Mouse (Mus musculus) right cerebral cortex, postnatal 4 days (tissue): Measurements from ENCODE around the gene Tctex1d1.
A peak's percentile ranks its signal among the peaks of the same experiment; 100 is the strongest.

ENCODE experiments used
- DNase-seq: peaks from one replicate; pipeline ENCODE4 v3.0.0-alpha.2; 2022

Tctex1d1 gene

DNA sequence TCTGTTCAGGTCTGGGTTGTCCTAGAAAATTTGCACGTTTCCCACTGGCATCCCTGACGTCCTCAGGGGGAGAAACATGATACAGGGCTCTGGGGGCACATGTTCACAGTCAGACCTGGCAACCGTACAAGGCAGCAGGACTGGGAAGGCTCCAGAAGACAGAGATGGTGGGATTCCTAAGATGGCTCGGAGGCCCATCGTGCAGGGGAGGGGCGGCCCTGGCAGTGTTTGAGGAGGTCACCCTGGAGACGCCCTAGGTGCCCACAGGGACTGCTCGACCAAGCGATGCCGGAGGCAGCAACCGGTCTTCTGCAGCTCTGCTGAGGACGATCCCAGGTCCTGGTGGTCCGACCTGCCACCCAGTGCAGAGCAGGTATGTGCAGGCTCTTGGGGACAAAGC, at the start of gene Tctex1d1:
Gene Tctex1d1 (plus strand): TSS at position 167 of the 400 bp plus-strand sequence.
- peak; percentile 39 for DNase-seq

DNA sequence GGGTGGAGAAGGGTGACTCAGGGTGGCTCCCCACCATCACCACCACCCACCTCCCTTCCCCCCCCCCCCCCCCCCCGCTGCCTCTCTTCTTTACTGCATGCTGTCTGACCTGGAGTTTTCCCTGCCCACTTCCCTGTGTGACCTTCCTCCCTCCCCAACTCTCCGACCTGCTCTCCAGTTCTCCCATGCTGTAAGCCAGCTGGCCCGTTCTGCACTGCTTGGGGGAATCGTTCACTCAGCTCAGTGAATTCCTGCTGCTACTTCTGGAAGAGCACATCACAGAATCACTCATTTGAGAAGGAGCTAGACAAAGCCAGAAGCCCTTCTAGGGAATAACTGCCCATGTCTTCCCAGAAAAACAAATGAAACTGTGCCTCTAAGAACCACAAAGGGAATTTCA, 48.9 kb upstream of the Tctex1d1 start:
- no peak for DNase-seq

DNA sequence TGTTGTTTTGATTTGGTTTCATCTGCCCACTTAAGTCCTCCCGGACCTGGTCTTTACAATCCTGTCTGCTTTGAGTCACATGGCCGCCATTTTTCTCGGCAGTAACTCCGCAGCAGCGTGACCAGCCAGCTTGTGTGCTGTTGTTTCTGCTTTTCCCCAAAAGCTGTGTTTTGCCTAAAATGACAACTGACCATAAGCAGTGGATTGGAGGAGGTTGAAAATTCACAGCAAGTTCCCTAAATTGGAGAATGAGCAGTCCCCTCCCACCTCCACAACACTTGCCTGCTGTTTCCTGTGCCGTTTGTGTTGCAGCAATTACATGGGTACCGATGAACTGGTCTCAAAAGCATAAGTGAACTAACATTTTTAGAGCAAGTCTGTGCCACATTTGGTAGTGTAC, 47.7 kb upstream of the Tctex1d1 start:
- no peak for DNase-seq

DNA sequence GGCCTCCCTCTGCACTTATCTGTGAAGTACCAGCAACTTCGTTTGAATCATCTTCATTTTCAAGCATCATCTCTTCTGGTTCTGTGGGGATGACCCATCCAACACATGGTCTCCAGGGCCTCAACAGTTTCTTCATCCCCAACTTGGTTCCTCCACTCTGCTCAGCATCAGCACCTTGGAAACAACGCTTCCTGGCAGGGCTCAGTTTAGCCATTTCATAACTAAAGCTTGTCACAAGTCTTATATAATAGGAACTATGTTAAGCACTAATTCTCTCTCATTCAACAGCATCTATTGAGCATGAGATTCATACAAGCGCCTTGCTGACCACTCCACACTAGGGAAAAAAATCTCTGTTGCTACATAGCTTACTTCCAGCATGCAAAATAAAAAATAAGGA, 38.1 kb upstream of the Tctex1d1 start:
- DNase-seq: no peak

DNA sequence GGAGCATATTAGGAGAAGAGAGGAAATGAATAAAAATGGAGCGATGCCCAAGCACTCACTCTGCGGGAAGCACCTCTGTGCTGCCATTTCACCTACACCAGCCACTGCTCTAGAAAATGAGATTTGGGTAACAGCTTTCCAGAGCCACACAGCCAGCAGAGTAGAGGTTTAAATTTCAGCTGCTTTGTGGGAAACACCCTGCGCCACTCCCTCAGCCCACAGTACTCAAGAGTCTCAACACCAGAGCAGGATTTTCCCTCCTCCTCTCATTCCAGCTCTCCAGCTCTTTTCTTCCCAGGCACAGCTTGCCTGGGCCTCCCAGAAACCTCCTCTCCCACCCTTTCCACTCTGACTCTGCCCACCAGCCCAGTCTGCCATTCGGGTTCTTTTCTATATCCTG, 37.7 kb upstream of the Tctex1d1 start:
- DNase-seq: no peak

DNA sequence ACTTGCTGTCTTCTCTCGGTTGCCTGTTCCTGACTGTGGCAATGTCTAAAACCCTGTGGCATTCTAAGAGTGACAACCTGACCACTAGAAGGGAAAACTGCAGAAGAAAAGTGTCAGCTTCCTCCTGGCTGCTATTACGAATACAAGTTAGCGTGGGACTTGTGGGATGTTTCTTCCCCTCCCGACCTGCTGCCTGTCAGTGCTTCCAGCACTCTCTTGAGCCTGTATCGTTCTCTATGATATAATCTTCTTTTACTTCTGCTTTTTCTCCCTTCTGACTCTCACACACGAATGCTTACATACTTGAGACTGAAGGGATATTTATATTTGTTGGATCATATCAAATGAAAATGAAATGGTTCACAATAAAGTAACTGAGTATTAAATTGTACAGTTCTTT, 34.1 kb upstream of the Tctex1d1 start:
- DNase-seq: no peak

DNA sequence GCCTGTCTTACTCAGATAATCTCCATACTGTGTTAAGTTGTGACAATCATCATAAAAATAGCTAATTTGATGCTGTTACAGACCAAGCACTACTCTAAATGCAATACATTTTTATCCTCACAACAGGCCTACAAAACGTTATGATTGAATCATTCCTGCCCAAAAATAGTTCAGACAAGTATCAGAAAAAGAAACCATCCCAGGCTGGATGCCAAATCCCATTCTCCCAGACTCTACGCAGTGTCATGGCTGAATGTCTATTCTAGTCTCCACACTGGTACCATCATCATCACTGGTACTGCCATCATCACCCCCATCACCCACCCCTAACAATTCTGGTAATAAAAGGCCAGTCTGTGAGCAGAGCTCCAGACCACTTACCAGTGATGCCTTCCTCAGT, 25.9 kb upstream of the Tctex1d1 start:
- DNase-seq: peak; percentile 19

DNA sequence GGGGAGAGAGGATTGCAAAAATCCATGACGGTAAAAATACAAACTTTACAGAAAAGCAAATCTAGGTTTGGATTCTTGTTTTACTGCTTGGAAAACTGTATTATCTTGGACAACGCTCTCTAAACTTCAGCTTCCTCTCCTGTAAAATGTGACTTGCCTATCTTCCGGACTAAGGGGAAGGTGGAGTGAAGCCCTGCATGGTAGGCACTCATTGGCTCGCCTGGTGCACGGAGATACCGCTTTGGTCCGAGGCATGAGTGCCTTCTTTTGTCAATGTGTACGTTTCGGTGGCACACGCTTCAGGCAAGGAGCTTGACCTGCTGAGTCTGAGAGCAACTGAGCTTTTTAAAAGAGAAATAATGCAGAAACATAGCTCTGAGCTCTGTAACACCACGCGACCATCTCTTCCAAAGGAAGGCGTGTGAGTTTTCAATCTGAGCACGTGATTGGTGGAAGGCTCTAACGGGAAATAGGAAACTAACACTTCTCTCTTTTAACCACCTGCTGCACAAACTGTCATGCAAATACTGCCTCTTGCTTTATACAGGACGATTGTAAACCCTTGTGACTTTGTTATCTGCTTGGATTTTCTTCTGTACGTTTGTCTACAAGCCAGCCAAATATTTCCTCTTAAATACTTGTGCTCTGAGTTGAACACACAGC, 23.0 kb upstream of the Tctex1d1 start:
- no peak for DNase-seq

DNA sequence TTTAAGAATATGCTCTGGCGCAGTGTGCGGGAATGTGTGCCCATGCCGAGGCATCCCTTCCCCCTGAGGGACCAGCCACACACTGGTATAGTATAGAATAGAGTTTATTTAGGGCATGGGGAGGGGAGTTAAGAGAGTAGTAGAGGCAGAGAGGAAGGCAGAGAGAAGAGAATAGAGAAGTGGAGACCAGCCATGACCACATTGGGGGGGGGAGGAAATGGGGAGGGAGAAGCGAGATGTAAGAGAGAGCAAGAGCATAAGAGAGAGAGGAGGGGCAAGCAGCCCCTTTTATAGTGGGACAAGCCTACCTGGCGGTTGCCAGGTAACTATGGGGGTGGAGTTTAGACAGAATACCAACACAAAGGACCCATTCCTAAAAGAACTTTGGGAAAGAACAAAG, 19.0 kb upstream of the Tctex1d1 start:
- no peak for DNase-seq

DNA sequence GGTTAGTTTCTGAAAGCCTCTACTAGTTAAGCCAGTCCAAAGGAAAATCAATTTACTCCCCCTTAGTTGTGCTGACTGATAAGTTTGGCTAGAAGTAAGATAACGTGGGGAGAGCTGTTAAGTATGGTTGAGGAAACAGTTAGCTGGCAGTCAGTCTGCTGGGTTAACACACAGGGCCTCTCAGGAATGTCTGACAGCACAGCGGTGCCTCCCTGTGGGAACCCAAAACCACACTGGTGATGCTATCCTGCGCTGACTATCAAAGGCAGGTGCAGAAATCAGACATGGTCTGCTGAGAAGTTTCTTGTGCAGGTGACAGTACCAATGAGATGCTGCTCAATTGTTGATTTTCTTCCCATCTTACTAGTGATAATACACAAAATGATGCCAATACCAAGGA, 14.2 kb upstream of the Tctex1d1 start:
- no peak for DNase-seq

DNA sequence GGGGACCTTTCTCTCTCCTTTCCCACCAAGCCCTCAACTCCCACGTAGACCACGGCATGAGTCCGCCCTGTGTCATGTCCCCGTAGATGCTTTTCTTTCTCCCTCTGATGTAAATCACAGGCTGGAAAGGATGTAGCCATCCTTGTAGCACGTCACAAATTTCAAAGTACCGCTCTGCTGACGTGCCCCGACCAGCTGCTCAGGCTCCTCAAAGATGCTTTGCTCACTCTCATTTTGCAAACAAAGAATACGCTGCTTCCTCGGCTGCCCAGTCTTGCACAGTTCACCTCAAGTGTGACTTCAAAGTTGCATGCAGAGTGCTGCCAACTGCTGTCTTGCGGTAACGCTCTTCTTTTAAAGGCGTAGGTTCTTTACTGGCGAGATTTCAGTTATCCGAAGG, 10.6 kb upstream of the Tctex1d1 start:
- DNase-seq: no peak

DNA sequence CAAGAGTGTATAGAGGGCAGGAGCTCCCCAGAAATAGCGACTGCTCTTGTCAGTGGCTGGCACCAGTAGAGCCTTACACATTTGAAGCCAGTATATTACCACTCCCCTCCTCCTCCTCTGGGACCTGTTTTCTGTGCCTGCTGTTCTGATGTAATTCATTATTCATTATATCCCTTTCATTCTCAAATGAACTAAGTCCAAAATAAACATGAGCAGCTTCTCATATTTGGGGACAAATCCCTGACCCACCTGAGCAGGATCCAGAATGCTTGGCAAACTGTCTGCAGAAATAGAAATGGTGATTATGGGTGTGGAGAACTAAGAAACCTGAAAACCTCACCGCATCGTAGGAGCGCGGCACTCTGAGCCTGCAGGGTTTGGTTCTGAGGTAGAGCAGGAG, 8.8 kb upstream of the Tctex1d1 start:
- no peak for DNase-seq

DNA sequence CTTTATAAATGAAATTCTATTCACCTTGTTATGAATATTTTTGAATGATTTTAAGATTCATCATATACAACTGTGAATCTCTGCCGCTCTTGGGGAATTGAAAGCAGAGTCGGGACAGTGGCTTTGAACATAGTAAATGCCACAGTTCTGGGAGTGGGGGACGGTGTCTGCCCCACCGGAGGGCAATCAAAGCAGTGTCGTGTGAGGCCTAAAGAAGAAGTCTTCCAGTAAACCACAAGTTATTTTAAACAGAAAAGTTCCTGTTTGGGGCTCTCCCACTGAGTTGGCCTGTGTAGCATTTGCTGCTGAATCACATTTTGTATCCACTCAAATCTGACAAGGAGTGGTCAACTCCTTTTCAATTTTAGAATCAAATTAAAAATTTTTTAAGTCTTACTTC, 7.2 kb upstream of the Tctex1d1 start:
- DNase-seq: no peak

DNA sequence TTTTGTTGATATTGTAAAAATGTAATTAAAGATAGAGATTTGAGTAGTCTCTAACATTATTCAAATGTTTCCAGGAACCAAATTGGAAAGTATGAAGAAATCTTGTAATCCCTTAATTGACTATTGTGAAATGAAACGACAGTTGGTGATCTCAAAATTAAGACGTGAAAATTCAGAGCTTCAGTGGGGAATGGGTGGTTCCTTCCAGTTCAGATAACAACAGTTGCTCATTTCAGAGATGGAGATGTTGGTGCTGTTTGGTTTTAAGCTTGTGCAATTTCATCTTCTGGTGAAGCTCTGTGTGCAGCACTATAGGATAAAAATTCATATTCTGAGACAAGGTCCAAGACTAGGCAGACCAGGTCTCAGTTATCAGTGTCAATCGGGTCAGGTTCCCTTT, 6.3 kb upstream of the Tctex1d1 start:
- DNase-seq: no peak

DNA sequence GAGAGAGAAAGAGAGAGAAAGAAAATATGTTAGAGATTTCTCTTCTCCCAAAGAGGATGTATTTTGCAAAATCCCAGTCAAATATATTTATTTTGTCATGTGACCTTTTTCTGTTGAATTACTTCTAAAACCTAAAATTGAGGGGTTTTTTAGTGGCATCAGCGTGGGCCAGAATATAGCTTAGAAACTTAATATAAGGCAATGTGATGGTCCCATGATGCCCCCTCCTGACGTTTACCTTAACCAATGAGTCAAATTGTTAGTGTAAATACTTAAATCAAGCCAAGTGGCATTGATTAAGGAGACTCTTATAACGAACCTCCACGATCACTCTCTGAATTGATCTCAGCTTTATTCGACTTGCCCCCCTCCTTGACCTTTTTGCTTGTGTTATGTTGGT, 4.2 kb upstream of the Tctex1d1 start:
- DNase-seq: no peak

DNA sequence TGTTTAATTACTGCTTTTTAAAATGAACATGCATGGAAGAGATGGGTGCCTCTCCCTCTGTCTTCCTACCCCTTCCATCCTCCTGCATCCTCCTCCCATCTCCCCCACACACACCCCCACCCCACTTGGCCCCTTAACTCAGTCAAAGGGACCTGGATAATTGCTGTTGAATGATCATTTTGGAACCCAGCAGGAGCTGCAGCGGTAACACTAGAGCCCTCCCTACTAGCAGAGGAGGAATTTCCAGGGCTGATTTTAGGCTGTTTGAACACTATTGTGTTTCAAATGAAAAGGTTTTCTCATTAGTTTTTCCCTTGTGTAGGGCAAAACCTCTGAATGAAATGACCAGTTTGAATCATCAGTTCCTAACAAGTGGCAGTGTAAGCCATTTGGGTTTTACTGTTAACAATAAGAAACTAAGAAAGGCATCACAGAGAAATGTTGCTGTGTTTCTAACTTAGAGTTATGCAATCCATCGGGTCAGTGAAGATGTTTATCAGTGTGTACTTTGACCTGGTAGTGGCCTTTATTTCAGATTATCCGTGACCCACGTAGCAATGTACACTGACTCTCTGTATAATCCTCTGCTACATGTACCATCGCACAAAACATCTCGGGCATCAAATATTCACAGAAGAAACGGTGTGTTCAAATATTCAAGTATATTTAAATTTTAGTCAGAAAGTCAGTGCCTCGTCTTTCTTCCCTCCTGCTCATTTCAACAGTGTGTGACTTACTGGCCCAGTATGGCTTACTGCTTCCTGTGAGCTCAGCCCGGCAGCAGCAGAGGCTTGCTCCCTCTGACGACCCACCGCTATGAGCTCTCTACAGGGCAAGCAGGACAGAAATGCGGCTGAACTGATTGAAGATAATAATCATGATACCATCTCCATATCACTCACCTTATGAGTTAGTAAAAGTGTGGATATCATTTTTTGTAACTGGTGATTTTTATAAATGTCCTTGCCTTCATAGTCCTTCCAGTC, 1.8 kb upstream of the Tctex1d1 start:
- no peak for DNase-seq

DNA sequence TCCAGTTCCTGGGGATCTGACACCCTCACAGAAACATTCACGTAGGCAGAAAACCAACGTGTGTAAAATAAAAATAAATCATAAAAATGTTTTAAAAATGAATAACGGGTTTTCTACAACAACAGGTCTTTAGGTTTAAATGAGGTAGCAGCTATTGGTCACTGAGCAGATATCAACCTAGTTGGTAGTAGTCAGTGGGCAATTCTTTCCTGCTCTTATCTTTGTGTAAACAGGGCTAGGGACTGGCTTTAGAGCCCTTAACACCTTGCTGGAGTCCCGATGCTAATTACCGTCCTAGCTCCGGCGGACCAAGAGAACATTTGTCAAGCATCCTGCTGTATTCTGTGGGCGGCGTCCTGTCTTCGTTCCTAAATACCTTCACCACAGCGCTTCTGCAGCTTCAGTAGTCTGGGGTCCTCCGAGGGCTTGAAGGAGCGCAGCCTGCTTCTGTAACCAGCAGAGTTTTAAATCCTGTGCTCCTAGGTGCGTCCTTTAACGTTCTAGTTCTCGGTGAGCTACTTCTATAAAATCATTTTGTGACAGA, 556 bp upstream of the Tctex1d1 start:
- no peak for DNase-seq

DNA sequence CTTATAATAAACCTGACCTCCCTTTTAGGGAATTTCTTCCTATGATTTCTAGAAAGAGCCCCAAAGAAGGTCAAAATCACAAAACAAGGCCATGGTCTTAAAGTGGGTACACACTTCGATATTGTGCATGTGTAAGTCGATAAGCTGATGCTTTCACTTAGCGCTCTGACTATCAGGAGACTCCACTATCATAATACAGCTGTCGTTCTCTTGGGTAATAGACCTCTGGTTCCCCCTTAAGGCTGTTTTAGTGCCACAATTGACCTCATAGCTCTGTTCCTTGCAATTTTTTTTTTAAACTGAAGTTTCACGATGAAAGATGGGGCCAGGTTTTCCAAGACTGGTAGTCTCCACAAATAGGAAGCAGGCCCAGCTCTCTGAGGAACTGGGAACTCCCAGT, 979 bp downstream of the Tctex1d1 start:
- DNase-seq: no peak

DNA sequence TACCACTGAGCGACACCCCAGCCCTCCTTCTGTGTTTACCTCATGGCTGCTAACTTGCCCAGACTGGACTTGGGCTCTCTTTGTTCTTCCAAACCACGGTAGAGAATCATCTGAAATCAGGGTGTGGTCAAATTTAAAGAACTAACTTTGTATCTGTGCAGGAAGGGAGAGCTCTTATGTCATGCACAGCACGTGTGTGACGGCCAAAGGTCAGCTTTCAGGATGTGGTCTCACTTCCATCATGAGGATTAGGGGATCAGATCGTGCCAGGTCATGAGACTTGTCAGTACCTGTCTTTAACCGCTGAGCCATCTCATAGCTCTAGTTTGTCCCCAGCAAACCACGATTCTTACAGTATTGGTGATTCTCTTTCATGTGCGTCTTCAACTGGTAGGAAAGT, 3.3 kb downstream of the Tctex1d1 start:
- DNase-seq: no peak

DNA sequence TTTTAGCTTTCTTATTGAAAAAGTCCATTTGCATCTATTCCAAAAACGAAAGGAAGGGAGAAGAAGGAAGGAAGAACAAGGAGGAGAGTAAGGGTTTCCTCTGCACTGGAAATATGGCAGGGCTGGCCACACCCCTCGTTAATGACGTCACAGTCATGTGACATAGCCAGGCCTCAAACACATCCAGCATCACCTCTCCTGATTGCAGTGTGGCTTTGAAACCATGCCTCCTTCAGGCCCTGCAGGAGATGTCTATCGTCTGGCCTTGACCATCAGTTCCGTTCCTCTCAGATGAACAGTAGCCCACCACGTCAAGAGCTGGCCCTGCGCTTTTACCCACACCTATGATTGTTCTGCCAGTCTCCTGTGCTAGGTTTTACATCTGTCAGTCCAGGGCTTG, 7.8 kb downstream of the Tctex1d1 start:
- no peak for DNase-seq

DNA sequence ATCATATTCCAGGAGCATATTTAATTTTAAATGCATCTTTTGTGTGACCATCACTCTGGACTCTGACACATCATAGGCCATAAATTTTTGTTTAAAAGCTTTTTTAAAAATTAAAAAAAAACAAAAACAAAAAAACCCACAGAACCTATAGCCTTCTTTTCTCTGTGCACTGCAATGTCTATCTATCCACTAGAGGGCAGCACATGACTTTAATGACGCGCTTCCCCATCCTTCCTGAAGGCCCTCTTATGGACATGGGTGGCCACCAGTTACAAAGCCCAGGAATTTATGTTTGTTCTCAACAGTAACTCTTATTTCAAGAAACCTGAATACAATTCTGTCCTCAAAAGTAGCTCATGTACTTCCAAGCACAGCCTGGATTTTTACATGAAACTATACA, 8.5 kb downstream of the Tctex1d1 start:
- DNase-seq: peak; percentile 42

DNA sequence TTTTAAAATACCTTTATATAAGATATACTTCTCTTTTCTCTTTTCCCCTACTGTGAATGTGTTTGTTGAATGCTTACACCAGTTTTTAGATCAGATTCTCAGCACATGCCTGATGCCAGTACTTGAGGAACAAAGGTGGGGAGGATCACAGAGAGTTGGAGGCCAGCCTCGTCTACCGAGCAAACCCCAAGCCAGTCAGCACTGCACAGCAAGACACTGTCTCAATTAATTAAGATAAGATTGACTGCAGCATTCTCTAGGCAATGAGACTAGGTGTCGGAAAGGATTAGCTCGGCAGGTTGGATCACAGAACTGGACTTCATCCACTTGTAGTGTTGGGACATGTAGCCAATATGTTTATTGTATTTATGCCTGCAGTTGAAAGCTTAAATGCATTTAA, 8.9 kb downstream of the Tctex1d1 start:
- no peak for DNase-seq

DNA sequence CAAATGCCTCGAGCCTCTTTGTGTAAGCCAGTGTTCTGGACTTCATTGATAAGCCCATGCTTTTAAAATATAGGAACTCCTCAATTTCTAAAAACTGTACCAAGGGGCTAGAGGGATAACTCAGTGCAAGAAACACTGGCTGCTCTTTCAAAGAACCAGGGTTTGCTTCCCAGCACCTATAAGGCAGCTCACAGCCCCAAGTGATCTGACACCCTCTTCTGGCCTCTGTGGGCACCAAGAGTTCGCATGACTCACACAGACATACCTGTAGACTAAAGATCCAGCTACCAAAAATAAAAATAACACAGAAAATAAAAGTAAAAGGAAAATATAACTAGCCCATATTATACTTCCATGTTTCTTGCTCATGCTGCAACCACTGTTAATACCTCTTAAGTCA, 9.3 kb downstream of the Tctex1d1 start:
- no peak for DNase-seq

DNA sequence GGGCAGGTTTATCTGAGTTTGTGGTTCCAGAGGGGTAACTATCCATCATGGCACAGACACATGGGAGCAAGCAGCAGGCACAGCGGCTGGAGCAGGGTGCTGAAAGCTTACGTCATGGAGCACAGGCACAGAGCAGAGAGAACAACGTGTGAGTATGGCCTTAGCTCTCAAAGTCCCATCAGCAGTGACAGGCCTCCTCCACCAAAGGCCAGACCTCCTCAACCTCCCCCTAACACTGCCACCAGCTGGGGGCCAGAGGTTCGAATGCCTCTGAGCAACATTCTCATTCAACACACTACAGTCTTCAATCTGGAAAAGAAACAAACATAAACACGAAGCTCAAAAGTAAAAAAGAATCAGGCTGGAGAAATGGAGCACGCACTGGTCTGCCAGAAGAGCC, 10.1 kb downstream of the Tctex1d1 start:
- DNase-seq: no peak
